Mouse (Mus musculus) heart, embryonic 11.5 days (tissue): Measurements from ENCODE around the gene Cblc. TPM values are rescaled to one million over a fixed set of nuclear protein-coding genes. Genes with fewer than 3 reads are reported as not detected.

ENCODE experiments used
- ATAC-seq: fragments of 200-750 bp; cut with Nextera tagmentation; replicated peaks from 2 replicates; pipeline ENCODE4 v1.8.0; 2017; ENCODE audit warnings: moderate library complexity; ENCODE audit not compliant: insufficient number of reproducible peaks, low FRiP score, low TSS enrichment
- H3K27ac ChIP-seq: fragments of 300-500 bp; sonication (generic); 2 replicates; pipeline ENCODE4 v1.5.1; 2014; ENCODE audit warnings: mild to moderate bottlenecking, low read depth, low read length
- H3K27me3 ChIP-seq: fragments of 300-500 bp; sonication (generic); 2 replicates; pipeline ENCODE4 v1.6.1; 2014; ENCODE audit warnings: mild to moderate bottlenecking, low read length, mixed read lengths; ENCODE audit not compliant: control insufficient read depth, insufficient read depth
- H3K36me3 ChIP-seq: fragments of 300-500 bp; sonication (generic); 2 replicates; pipeline ENCODE4 v1.6.1; 2014; ENCODE audit warnings: mild to moderate bottlenecking, low read length, moderate library complexity, mixed read lengths; ENCODE audit not compliant: control insufficient read depth, insufficient read depth
- H3K4me1 ChIP-seq: fragments of 300-500 bp; sonication (generic); 2 replicates; pipeline ENCODE4 v1.6.1; 2014; ENCODE audit warnings: low read length; ENCODE audit not compliant: control insufficient read depth, insufficient read depth
- H3K4me2 ChIP-seq: fragments of 300-500 bp; sonication (generic); 2 replicates; pipeline ENCODE4 v1.6.1; 2014; ENCODE audit warnings: mild to moderate bottlenecking, moderate library complexity
- H3K4me3 ChIP-seq: fragments of 300-500 bp; sonication (generic); 2 replicates; pipeline ENCODE4 v1.5.1; 2014; ENCODE audit warnings: low read depth, low read length
- H3K9ac ChIP-seq: fragments of 300-500 bp; sonication (generic); 2 replicates; pipeline ENCODE4 v1.6.1; 2014; ENCODE audit warnings: mild to moderate bottlenecking, low read depth, low read length, moderate library complexity
- H3K9me3 ChIP-seq: fragments of 300-500 bp; sonication (generic); replicated peaks from 2 replicates; pipeline ENCODE4 v1.6.1; 2016; ENCODE audit warnings: low read length; ENCODE audit not compliant: control insufficient read depth
- WGBS: fragments of 180-500 bp; shearing (Covaris S2); extraction: QIAGEN DNeasy Blood & Tissue Kit; methylation state at CpG from one replicate; pipeline ENCODE4 v1.1.7; 2014; ENCODE audit not compliant: insufficient replicate concordance; 5-methylcytosine and 5-hydroxymethylcytosine counted together
- polyA plus RNA-seq: library from polyadenylated mRNA; unstranded; fragments of >200 nt; fragmentation: Nextera tagmentation; extraction: Ambion mirVana; gene quantifications from 2 replicates; pipeline ENCODE4 v1.2.1, GENCODE M21; 2014

The Cblc gene
- polyA plus RNA-seq, 1 experiment from 2014 or later = 0.24 TPM

DNA sequence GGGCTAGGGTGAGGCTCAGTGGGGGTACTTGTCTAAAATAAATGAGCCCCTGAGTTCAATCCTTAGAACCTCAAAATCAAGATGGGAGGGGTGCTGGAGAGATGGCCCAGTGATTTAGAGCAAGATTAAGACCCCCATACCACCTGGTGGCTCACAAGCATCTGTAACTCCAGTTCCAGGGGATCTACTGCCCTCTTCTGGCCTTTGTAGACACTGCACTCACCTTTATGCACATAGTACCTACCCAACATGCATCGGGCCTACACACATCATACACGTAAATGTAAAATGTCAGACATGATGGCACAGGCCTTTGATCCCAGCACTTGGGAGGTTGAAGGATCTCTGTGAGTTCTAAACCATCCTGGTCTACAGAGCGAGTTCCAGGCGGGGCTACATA is 14.0 kb downstream of the Cblc start:
- no peaks in the 10 kb centered on the region for H3K4me1 ChIP-seq
- H3K27ac ChIP-seq = no peak overlapping the region
- H3K4me2 ChIP-seq = no peak overlapping the region
- no peaks in the 10 kb centered on the region for H3K36me3 ChIP-seq
- H3K27me3 ChIP-seq = no peaks in the 10 kb centered on the region
- H3K4me3 ChIP-seq = no peak overlapping the region
- no peak for ATAC-seq
- no peak overlapping the region for H3K9ac ChIP-seq
- H3K9me3 ChIP-seq = 0 out of 2 replicates have a peak, but pooled peaks cover 2% of the 10 kb centered on the region
- WGBS = 79% methylated on average over 4 of the region's 4 CpGs

DNA sequence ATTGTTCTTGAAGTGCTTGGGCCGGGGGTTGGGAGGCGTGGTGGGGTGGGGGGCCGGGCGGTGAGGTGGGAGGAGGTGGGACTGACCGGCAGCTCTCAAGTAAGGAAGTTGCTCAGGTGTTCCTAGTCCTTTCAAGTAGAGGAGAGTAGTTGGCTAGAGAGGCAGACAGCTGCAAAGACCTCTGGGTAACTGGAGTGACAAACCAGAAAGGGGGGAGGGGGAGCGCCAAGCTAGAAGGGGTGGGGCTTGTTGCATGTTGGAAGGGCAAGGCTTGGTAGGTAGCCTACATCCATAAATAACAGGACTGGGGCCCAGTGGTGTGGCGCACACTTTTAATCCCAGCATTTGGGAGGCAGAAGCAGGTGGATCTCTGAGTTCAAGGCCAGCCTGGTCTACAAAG is 14.9 kb downstream of the Cblc start:
- Histone ChIP-seq H3K4me3 (no peak overlapping the region), H3K27me3 (no peaks in the 10 kb centered on the region), H3K9me3 (0 out of 2 replicates have a peak, but pooled peaks cover 2% of the 10 kb centered on the region), H3K9ac (no peak overlapping the region), H3K4me1 (no peaks in the 10 kb centered on the region), H3K4me2 (no peak overlapping the region), H3K27ac (no peak overlapping the region), H3K36me3 (no peaks in the 10 kb centered on the region)
- WGBS = 84% methylated on average over 7 of the region's 7 CpGs
- no peak for ATAC-seq

DNA sequence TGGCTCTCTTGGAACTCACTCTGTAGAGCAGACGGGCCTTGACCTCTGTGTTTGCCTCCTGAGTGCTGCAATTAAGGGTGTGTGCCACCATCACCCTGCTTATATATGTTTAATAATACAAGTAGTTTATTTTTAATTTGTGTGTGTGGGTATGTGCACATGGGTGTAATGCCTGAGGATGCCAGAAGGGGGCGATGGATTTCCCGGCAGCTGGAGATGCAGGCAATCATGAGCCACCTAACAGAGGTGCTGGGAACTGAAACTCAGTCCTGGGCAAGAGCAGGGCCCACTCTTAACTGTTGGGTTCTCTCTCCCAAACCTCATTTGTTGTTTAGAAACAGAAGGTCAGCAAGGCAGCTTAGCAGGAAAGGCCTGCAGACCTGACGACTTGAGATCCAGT is 16.7 kb downstream of the Cblc start:
- ATAC-seq = no peak
- Histone ChIP-seq H3K27me3 (no peaks in the 10 kb centered on the region), H3K9ac (no peak overlapping the region), H3K9me3 (0 out of 2 replicates have a peak, but pooled peaks cover 2% of the 10 kb centered on the region), H3K36me3 (no peaks in the 10 kb centered on the region), H3K4me2 (no peak overlapping the region), H3K4me3 (no peak overlapping the region), H3K27ac (no peak overlapping the region), H3K4me1 (no peaks in the 10 kb centered on the region)
- 76% methylated on average over 4 of the region's 4 CpGs for WGBS

DNA sequence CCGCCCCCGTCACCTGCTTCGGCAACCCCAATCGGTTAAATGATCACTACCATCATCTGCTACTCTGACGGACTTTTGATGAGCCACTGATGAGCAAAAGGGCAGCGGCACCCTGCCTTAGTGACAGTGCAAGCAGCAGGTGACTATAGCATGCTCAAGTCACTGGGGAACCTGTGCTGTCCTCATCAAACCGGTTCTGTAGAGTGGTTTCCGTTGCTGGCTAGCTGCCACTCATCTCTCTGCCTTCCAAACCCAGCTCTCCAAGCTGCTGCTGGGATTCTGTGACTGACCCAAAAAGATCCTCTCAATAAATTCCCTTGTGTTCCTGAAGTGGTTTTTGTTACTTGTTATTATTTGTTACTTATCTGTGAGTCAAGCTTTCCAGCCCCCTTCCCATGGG is 18.0 kb downstream of the Cblc start:
- no peak overlapping the region for H3K9ac ChIP-seq
- no peaks in the 10 kb centered on the region for H3K4me1 ChIP-seq
- no peaks in the 10 kb centered on the region for H3K27me3 ChIP-seq
- no peak overlapping the region for H3K4me2 ChIP-seq
- no peak overlapping the region for H3K27ac ChIP-seq
- ATAC-seq = no peak
- H3K9me3 ChIP-seq = 0 out of 2 replicates have a peak, but pooled peaks cover 2% of the 10 kb centered on the region
- 85% methylated on average over 8 of the region's 8 CpGs for WGBS
- H3K36me3 ChIP-seq = no peaks in the 10 kb centered on the region
- no peak overlapping the region for H3K4me3 ChIP-seq

DNA sequence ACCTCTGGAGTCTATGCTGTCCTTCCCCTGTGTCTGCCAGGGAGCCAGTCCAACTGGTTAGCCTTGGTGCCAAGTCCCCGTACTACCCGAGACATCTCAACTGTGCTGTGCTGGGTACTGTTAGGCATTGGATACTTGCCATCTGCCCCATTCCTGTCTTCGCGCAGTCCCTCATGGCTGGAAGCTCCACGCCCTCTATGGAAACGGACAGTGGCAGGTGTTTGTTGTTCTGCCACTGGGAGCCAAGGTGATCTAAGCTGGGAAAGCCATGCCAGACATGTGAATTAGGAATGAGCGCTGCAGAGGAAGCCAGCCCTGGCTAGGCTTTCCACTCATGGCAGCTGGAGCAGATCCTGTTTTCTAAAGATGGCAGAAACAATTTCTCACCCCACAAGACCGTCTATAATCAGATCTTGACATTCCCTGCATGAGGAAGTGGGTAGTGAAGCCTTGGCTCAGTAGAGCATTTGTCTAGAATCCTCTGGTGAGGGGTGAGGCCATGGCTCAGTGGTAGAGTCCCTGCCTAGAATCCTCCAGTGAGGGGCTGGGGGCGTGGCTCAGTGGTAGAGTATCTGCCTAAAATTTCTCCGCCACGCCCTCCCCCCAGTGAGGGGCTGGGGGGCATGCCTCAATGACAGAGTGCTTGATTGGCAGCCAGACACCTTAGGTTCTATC is 19.4 kb downstream of the Cblc start:
- H3K36me3 ChIP-seq = no peaks in the 10 kb centered on the region
- H3K9ac ChIP-seq = no peak overlapping the region
- H3K4me1 ChIP-seq = no peaks in the 10 kb centered on the region
- no peak for ATAC-seq
- H3K9me3 ChIP-seq = 0 out of 2 replicates have a peak, but pooled peaks cover 2% of the 10 kb centered on the region
- H3K4me2 ChIP-seq = no peak overlapping the region
- no peak overlapping the region for H3K27ac ChIP-seq
- H3K4me3 ChIP-seq = no peak overlapping the region
- H3K27me3 ChIP-seq = no peaks in the 10 kb centered on the region
- 82% methylated on average over 11 of the region's 11 CpGs for WGBS

DNA sequence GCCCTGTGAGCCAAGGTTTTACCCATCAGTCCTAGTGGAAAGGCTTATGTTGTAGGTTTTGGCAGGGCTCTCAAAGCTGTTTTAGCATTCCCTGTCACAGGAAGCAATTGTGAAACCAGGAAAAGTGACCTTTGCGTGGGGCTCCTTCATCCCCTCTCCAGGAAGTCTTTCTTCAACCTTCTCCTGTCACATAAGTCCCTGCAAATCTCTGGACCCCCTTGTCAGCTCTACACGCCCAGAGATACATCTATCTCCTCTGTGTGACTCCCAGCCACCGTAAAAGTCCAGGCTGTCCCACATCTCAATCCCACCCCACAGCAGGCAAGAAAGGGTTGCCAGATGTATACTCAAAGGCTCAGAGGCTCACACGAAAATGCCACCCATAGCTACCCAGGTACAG is 24.9 kb downstream of the Cblc start:
- H3K27me3 ChIP-seq = no peaks in the 10 kb centered on the region; the same call in 1 of the 2 replicates
- WGBS = 54% methylated on average over 4 of the region's 4 CpGs
- no peak for ATAC-seq
- H3K9me3 ChIP-seq = no peaks in the 10 kb centered on the region
- peak overlapping the region; percentile 68 for H3K4me2 ChIP-seq
- no peak overlapping the region for H3K27ac ChIP-seq
- no peak overlapping the region for H3K4me3 ChIP-seq
- no peaks in the 10 kb centered on the region for H3K36me3 ChIP-seq
- H3K4me1 ChIP-seq = peaks cover 26% of the 10 kb centered on the region
- H3K9ac ChIP-seq = no peak overlapping the region

DNA sequence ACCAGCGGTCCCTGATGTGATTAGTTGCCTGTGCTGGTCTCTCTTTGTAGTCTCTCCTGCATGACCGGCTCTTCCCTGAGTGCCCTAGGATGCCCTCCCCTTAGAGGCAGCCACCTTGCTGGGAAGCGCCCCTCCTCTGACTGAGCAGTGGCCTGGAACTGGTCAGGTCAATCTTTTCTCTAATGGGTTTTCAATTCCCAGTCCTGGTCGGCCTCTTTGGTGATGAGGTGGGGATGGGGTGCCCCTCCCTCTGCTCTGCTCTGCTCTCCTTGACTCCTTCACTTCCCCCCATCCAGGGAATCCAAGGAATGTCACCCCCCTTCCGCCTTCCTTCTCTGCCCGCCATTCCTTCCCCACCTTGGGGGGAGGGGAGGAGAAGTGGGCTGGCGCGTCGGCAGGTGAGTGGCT is 25.6 kb downstream of the Cblc start, which contains the start of gene Bcam:
Gene Bcam (minus strand): TSS at position 33 of the 408 bp plus-strand sequence.
- peak within 1 kb of the TSS; percentile 65 for H3K4me3 ChIP-seq
- 2% methylated on average over 9 of the region's 9 CpGs for WGBS
- peak; percentile 33 for ATAC-seq
- no peaks in the 10 kb centered on the region for H3K9me3 ChIP-seq
- H3K4me1 ChIP-seq = peaks cover 26% of the 10 kb centered on the region
- no peaks in the 10 kb centered on the region; the same call in 1 of the 2 replicates for H3K27me3 ChIP-seq
- peak within 1 kb of the TSS; percentile 68 for H3K4me2 ChIP-seq
- no peaks in the 10 kb centered on the region for H3K36me3 ChIP-seq
- H3K9ac ChIP-seq = peak within 1 kb of the TSS; percentile 80
- H3K27ac ChIP-seq = no peak within 1 kb of the TSS

DNA sequence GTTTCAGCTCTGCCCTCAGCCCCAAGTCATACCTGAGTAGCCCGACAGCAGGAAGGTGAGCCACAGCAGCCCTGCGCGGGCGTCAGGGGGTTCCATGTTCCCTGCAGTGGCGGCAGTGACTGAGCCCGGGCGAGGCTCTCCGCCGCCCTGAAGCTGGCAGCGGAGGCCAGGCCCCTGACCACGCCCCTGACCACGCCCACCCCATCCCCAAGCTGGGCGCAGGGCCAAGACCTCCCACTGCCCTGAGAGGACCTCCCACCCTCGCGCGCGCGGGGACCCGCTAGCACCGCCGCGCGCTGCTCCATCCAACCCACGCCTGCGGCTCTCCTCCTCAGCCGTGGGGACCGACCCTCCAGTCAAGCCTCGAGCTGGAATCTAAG is 26.2 kb downstream of the Cblc start:
- Histone ChIP-seq H3K9me3 (no peaks in the 10 kb centered on the region), H3K36me3 (no peaks in the 10 kb centered on the region), H3K4me3 (peak overlapping the region; percentile 65), H3K4me1 (peaks cover 26% of the 10 kb centered on the region), H3K9ac (peak overlapping the region; percentile 80), H3K27ac (no peak overlapping the region), H3K27me3 (no peaks in the 10 kb centered on the region; the same call in 1 of the 2 replicates), H3K4me2 (peak overlapping the region; percentile 68)
- ATAC-seq = peak; percentile 77
- WGBS = 2% methylated on average over 24 of the region's 28 CpGs
